ENCODE assay signal across 8 mouse cellular contexts in the genomic region with DNA sequence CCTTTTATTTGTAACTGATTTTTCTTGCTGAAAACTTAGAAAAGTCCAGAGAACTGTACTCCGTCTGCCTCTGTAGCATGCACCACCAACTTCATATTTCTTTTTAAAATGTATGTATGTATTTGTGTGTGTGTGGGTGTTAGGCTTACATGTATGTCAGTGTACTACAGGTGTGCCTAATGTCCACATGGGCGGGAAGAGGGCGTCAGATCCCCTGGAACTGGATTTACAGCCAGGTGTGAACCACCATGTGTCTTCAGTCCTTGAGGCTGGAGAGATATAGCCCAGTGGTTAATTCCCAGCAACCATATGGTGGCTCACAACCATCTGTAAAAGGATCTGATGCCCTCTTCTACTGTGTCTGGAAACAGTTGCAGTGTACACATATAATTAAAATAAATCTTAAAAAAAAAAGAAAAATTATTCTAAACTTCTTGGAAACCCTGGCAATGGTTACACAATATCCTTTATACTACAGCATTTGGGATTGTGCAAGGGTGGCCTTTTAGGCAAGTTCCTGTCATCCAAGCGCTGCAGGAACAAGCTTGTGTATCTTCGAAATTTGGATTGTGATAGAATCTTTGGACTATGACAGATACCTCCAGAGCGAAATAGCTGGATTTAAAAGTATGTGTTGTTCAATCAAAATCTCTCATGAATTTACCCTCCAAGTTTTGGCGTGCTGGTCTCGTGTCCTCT. TPM values are rescaled to one million over a fixed set of nuclear protein-coding genes. Genes with fewer than 3 reads are reported as not detected.
DNase-seq lines count a peak whose midpoint lies in the region; ATAC-seq lines count a peak whose summit lies in the region.

No protein-coding gene starts in this region.

- H3K4me3 ChIP-seq in kidney, embryonic 15.5 days (replicated peaks): no peak overlapping the region; the same call in 1 of the 2 replicates
- no peak overlapping the region for H3K4me3 ChIP-seq in brown adipose tissue, adult 24 weeks (ENCODE audit: insufficient read depth, low read depth, low read length)
- H3K4me3 ChIP-seq in hindbrain, embryonic 15.5 days: peak overlapping the region; percentile 38
- H3K4me3 ChIP-seq in midbrain, embryonic 14.5 days (replicated peaks; ENCODE audit: low read depth, low read length): peak overlapping the region; percentile 35

- H3K27me3 ChIP-seq in kidney, embryonic 15.5 days: no peaks in the 10 kb centered on the region
- H3K27me3 ChIP-seq in hindbrain, embryonic 15.5 days: no peaks in the 10 kb centered on the region
- no peaks in the 10 kb centered on the region for H3K27me3 ChIP-seq in midbrain, embryonic 14.5 days (ENCODE audit: control insufficient read depth, insufficient read depth, low read length)

- H3K9ac ChIP-seq in kidney, embryonic 15.5 days: no peak overlapping the region
- H3K9ac ChIP-seq in hindbrain, embryonic 15.5 days: no peak overlapping the region
- no peak overlapping the region; the same call in 1 of the 2 replicates for H3K9ac ChIP-seq in midbrain, embryonic 14.5 days (replicated peaks; ENCODE audit: low read length)

- H3K4me2 ChIP-seq in kidney, embryonic 15.5 days: 0 out of 2 replicates have a peak overlapping the region, but pooled peaks have one; percentile 52
- H3K4me2 ChIP-seq in hindbrain, embryonic 15.5 days: peak overlapping the region; percentile 61
- peak overlapping the region; percentile 61 for H3K4me2 ChIP-seq in midbrain, embryonic 14.5 days (ENCODE audit: low read length)

- H3K9me3 ChIP-seq in kidney, embryonic 15.5 days (replicated peaks): no peaks in the 10 kb centered on the region
- no peaks in the 10 kb centered on the region for H3K9me3 ChIP-seq in hindbrain, embryonic 15.5 days
- H3K9me3 ChIP-seq in midbrain, embryonic 14.5 days (ENCODE audit: control insufficient read depth, low read length): no peaks in the 10 kb centered on the region

- no peak for ATAC-seq in kidney, embryonic 15.5 days (replicated peaks; ENCODE audit: low FRiP score)
- ATAC-seq in hindbrain, embryonic 15.5 days (ENCODE audit: low FRiP score, low read depth): peak; percentile 31
- ATAC-seq in midbrain, embryonic 14.5 days (ENCODE audit: low FRiP score, low TSS enrichment): no peak
- no peak for ATAC-seq in erythroblast, adult 5-6 weeks (replicated peaks; ENCODE audit: low FRiP score, poor library complexity, severe bottlenecking)

- H3K27ac ChIP-seq in kidney, embryonic 15.5 days: no peak overlapping the region
- peak overlapping the region; percentile 18; the same call in 1 of the 2 replicates for H3K27ac ChIP-seq in brown adipose tissue, adult 24 weeks (replicated peaks; ENCODE audit: low read depth, low read length)
- H3K27ac ChIP-seq in hindbrain, embryonic 15.5 days (replicated peaks): peak overlapping the region; percentile 64
- H3K27ac ChIP-seq in midbrain, embryonic 14.5 days (replicated peaks; ENCODE audit: low read depth, low read length): peak overlapping the region; percentile 58; the same call in 1 of the 2 replicates

- 0 out of 2 replicates have a peak, but pooled peaks cover 3% of the 10 kb centered on the region for H3K36me3 ChIP-seq in kidney, embryonic 15.5 days
- peaks cover under 1% of the 10 kb centered on the region; the same call in 1 of the 2 replicates for H3K36me3 ChIP-seq in hindbrain, embryonic 15.5 days
- 0 out of 2 replicates have a peak, but pooled peaks cover 1% of the 10 kb centered on the region for H3K36me3 ChIP-seq in midbrain, embryonic 14.5 days (ENCODE audit: control insufficient read depth, insufficient read depth, low read length)

- DNase-seq in kidney, adult 18-20 months: no peak
- DNase-seq in midbrain, embryonic 14.5 days: no peak
- DNase-seq in cerebellum, adult 18-20 months: no peak
- no peak for DNase-seq in frontal cortex, postnatal 14 days (ENCODE audit: low spot score in 2 of 2)

- 66% methylated on average over 8 of the region's 8 CpGs for WGBS in kidney, embryonic 15.5 days
- WGBS in hindbrain, embryonic 15.5 days: 67% methylated on average over 8 of the region's 8 CpGs
- 69% methylated on average over 8 of the region's 8 CpGs for WGBS in midbrain, embryonic 14.5 days

- H3K4me1 ChIP-seq in kidney, embryonic 15.5 days: peaks cover 8% of the 10 kb centered on the region; the same call in 1 of the 2 replicates
- peaks cover 7% of the 10 kb centered on the region; the same call in 1 of the 2 replicates for H3K4me1 ChIP-seq in brown adipose tissue, adult 24 weeks (ENCODE audit: control insufficient read depth, insufficient read depth, insufficient read length, low read length)
- H3K4me1 ChIP-seq in hindbrain, embryonic 15.5 days (replicated peaks): peaks cover 5% of the 10 kb centered on the region; the same call in 1 of the 2 replicates
- H3K4me1 ChIP-seq in midbrain, embryonic 14.5 days (ENCODE audit: control insufficient read depth, insufficient read depth, low read length): no peaks in the 10 kb centered on the region

RNA-seq across cellular contexts. Expression of a gene that starts 17.0 kb away (rescaled TPM):
- polyA plus RNA-seq in kidney, embryonic 15.5 days (2015; fragmentation: Nextera tagmentation; extraction: Ambion mirVana): 14.5 and 17.4 TPM in 2 replicates
- polyA plus RNA-seq in brown adipose tissue, adult 24 weeks (2012; ENCODE audit: insufficient read depth, insufficient read length, missing spikeins): 56.3 and 63.9 TPM in 2 replicates
- 30.8 and 31.1 TPM in 2 replicates for polyA plus RNA-seq in hindbrain, embryonic 15.5 days (2015; fragmentation: Nextera tagmentation; extraction: Ambion mirVana)
- 24.9 and 31.2 TPM in 2 replicates for polyA plus RNA-seq in midbrain, embryonic 14.5 days (2014; fragmentation: Nextera tagmentation; extraction: Ambion mirVana)
- total RNA-seq in erythroblast, adult 5-6 weeks (2015; ENCODE audit: low replicate concordance): 4.8 and 10.6 TPM in 2 replicates
- 7.7 and 8.8 TPM in 2 replicates for total RNA-seq in erythroblast, adult 5-6 weeks (2017; ENCODE audit: low replicate concordance)

RNA-seq across cellular contexts. Expression of a gene that starts 27.8 kb away (rescaled TPM):
- polyA plus RNA-seq in kidney, embryonic 15.5 days (2015; fragmentation: Nextera tagmentation; extraction: Ambion mirVana): 5.0 and 5.4 TPM in 2 replicates
- 1.1 and 3.3 TPM in 2 replicates for polyA plus RNA-seq in brown adipose tissue, adult 24 weeks (2012; ENCODE audit: insufficient read depth, insufficient read length, missing spikeins)
- polyA plus RNA-seq in hindbrain, embryonic 15.5 days (2015; fragmentation: Nextera tagmentation; extraction: Ambion mirVana): 0.76 and 0.88 TPM in 2 replicates
- polyA plus RNA-seq in midbrain, embryonic 14.5 days (2014; fragmentation: Nextera tagmentation; extraction: Ambion mirVana): 0.22 and 0.37 TPM in 2 replicates
- total RNA-seq in erythroblast, adult 5-6 weeks (2015; ENCODE audit: low replicate concordance): 0.42 TPM in 1 of 2 replicates, not detected in the other
- total RNA-seq in erythroblast, adult 5-6 weeks (2017; ENCODE audit: low replicate concordance): 0.09 TPM in 1 of 2 replicates, not detected in the other

Comparison
In these comparisons a context has a peak if more than half of its experiments do, and no peak if none do; other contexts are left out.
1. H3K4me3 ChIP-seq: peak in hindbrain, embryonic 15.5 days (single experiment) and midbrain, embryonic 14.5 days (single experiment); none in kidney, embryonic 15.5 days (single experiment) and brown adipose tissue, adult 24 weeks (single experiment).
2. Peak in every context shown above with its lines, with median percentiles within 50 percentile points of each other: H3K4me2 ChIP-seq.